Mouse (Mus musculus): Measurements from ENCODE around the gene Plekhh3. TPM values are rescaled to one million over a fixed set of nuclear protein-coding genes. Genes with fewer than 3 reads are reported as not detected.

The Plekhh3 gene
- total and polyA plus RNA-seq, 2 experiments from 2014 or later = 5.3 to 10.2 TPM

DNA sequence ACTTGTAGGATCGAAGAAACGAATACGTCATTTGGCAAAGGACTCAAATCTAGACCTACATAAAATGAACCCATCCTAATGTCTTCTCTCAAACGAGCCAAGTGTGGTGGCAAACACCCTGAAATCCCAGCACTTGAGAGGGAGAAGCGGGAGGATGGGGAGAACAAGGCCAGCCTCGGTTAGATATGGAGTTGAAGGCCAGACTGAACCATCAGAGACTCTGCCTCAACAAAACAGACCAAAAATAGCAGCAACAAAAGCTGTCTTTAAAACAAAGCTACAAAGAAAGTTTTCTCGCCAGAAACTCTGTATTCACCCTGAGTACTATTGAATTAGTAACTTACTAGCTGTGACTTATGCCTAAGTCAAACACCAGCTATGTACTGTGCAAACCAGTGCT lies 34.2 kb downstream of the Plekhh3 start:
- Histone ChIP-seq H3K4me3 (ENCODE audit: low read depth, low read length) (no peak overlapping the region), H3K4me2 (ENCODE audit: low read depth) (no peak overlapping the region), H3K4me1 (ENCODE audit: insufficient read depth) (no peaks in the 10 kb centered on the region), H3K27me3 (ENCODE audit: insufficient read depth, low read length) (no peaks in the 10 kb centered on the region), H3K9me3 (ENCODE audit: low read length) (no peaks in the 10 kb centered on the region), H3K36me3 (ENCODE audit: insufficient read depth) (no peaks in the 10 kb centered on the region), H3K27ac (ENCODE audit: low read depth, low read length) (no peak overlapping the region), H3K9ac (no peak overlapping the region)
- DNase-seq (no peak), ATAC-seq (no peak)
- 72% methylated on average over 7 of the region's 7 CpGs for WGBS
- TF ChIP-seq CTCF (IDR thresholded peaks at IDR 0.05; ENCODE audit: low read depth) = no peak

- 67% methylated on average over 13 of the region's 13 CpGs for WGBS
- Histone ChIP-seq H3K9ac (no peak overlapping the region), H3K36me3 (ENCODE audit: insufficient read depth) (no peaks in the 10 kb centered on the region), H3K9me3 (ENCODE audit: low read length) (no peaks in the 10 kb centered on the region), H3K27ac (ENCODE audit: low read depth, low read length) (no peak overlapping the region), H3K27me3 (ENCODE audit: insufficient read depth, low read length) (no peaks in the 10 kb centered on the region), H3K4me3 (ENCODE audit: low read depth, low read length) (no peak overlapping the region), H3K4me2 (ENCODE audit: low read depth) (no peak overlapping the region), H3K4me1 (ENCODE audit: insufficient read depth) (no peaks in the 10 kb centered on the region)
- no peak for DNase-seq
- ATAC-seq = no peak
- TF ChIP-seq CTCF (IDR thresholded peaks at IDR 0.05; ENCODE audit: low read depth) = no peak
Measured at GRCm38 (mm10) chr11:101134217-101134865, 36.8 kb downstream of the Plekhh3 start.

DNA sequence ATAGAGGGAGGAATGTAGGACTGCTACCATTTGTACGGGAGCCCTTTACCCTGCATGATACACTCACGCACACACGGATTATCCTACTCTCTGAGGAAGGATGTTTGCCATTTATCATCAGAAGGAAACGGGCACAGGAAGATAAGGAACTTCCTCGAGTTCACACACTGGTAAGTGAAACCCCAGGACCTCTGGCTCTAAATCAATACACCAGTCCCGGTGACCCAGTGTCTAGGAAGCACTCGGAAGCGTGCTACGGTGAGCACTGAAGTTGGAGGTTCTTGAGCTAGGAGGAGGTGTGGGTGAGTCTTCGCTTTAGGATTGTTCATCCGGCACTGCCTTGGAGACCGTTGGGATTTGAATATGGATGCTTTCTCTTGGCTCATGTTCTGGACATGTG lies 38.1 kb downstream of the Plekhh3 start:
- Histone ChIP-seq H3K27me3 (ENCODE audit: insufficient read depth, low read length) (no peaks in the 10 kb centered on the region), H3K27ac (ENCODE audit: low read depth, low read length) (no peak overlapping the region), H3K36me3 (ENCODE audit: insufficient read depth) (no peaks in the 10 kb centered on the region), H3K9ac (no peak overlapping the region), H3K4me2 (ENCODE audit: low read depth) (no peak overlapping the region), H3K9me3 (ENCODE audit: low read length) (no peaks in the 10 kb centered on the region), H3K4me3 (ENCODE audit: low read depth, low read length) (no peak overlapping the region), H3K4me1 (ENCODE audit: insufficient read depth) (no peaks in the 10 kb centered on the region)
- ATAC-seq (no peak), DNase-seq (no peak)
- no peak for TF ChIP-seq CTCF (IDR thresholded peaks at IDR 0.05; ENCODE audit: low read depth)
- 79% methylated on average over 12 of the region's 12 CpGs for WGBS

DNA sequence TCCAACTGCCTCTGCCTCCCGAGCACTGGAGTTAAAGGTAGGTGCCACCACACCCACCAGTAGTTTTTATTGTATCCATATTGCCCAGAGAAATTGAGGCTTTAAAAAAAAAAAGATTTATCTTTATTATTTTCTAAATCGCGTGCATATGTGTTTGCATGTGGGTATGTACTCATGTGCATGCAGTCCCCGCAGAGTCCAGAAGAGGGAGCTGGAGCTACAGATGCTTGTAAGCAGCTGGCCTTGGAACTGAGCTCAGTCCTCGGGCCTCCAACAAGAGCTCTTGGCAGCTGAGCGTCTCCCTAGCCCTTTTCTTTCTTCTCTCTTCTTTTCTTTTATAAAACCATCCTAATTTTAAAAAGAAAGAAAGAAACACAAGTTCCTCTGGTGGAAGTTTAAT lies 39.5 kb downstream of the Plekhh3 start:
- Histone ChIP-seq H3K9ac (no peak overlapping the region), H3K27ac (ENCODE audit: low read depth, low read length) (no peak overlapping the region), H3K4me1 (ENCODE audit: insufficient read depth) (no peaks in the 10 kb centered on the region), H3K36me3 (ENCODE audit: insufficient read depth) (peaks cover under 1% of the 10 kb centered on the region; the same call in 1 of the 2 replicates), H3K9me3 (ENCODE audit: low read length) (no peaks in the 10 kb centered on the region), H3K27me3 (ENCODE audit: insufficient read depth, low read length) (no peaks in the 10 kb centered on the region), H3K4me3 (ENCODE audit: low read depth, low read length) (no peak overlapping the region), H3K4me2 (ENCODE audit: low read depth) (no peak overlapping the region)
- WGBS = 81% methylated on average over 6 of the region's 6 CpGs
- no peak for ATAC-seq
- DNase-seq = peak; percentile 46
- peak; percentile 55 for TF ChIP-seq CTCF (IDR thresholded peaks at IDR 0.05; ENCODE audit: low read depth)

GRCm38 (mm10) chr11:101131187-101131586 lies 40.0 kb downstream of the Plekhh3 start:
- H3K27ac ChIP-seq (ENCODE audit: low read depth, low read length) = no peak overlapping the region
- ATAC-seq (no peak), DNase-seq (peak; percentile 29)
- no peak overlapping the region for H3K4me2 ChIP-seq (ENCODE audit: low read depth)
- no peak overlapping the region for H3K9ac ChIP-seq
- TF ChIP-seq CTCF (IDR thresholded peaks at IDR 0.05; ENCODE audit: low read depth) = no peak
- H3K27me3 ChIP-seq (ENCODE audit: insufficient read depth, low read length) = no peaks in the 10 kb centered on the region
- 89% methylated on average over 2 of the region's 2 CpGs for WGBS
- no peaks in the 10 kb centered on the region for H3K9me3 ChIP-seq (ENCODE audit: low read length)
- no peaks in the 10 kb centered on the region for H3K4me1 ChIP-seq (ENCODE audit: insufficient read depth)
- no peak overlapping the region for H3K4me3 ChIP-seq (ENCODE audit: low read depth, low read length)
- peaks cover 5% of the 10 kb centered on the region for H3K36me3 ChIP-seq (ENCODE audit: insufficient read depth)

DNA sequence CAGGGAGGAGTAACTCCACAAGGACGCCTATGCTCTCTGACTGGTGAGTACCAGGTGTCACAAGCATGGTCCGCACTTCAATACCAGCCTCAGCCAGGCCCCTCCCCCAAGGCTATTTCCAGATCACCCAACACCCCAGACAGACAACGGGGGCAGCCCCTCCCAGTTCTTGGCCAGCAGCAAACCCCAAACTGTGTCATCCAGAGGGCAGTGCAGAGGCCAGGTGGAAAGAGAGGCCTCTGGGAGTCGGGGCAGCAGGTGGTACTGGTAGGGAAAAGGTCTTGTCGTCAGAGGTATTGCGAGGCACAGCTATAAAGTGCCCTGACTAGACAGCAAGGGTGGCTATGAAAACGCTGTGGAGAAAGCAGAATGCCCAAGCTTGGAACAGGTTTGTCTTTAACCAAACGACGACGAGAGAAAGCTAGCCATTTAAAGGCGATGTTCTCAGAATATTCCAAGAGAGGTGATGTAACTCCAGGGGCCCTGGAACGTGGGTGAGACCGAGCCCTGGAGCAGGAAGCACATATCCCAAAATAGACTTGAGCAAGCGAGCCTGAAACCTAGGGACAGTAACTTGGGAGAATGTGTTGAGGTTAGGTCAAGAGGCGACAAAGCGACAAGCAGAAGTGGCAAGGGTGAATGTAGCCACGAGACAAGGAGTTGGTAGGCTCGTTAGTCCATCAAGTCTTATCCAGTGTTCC lies 40.9 kb downstream of the Plekhh3 start:
- H3K27ac ChIP-seq (ENCODE audit: low read depth, low read length) = no peak overlapping the region

GRCm38 (mm10) chr11:101128996-101129577 lies 42.1 kb downstream of the Plekhh3 start:
- Histone ChIP-seq H3K36me3 (ENCODE audit: insufficient read depth) (peaks cover 20% of the 10 kb centered on the region), H3K27me3 (ENCODE audit: insufficient read depth, low read length) (no peaks in the 10 kb centered on the region), H3K9me3 (ENCODE audit: low read length) (no peaks in the 10 kb centered on the region), H3K9ac (no peak overlapping the region), H3K27ac (ENCODE audit: low read depth, low read length) (no peak overlapping the region), H3K4me2 (ENCODE audit: low read depth) (no peak overlapping the region), H3K4me1 (ENCODE audit: insufficient read depth) (no peaks in the 10 kb centered on the region), H3K4me3 (ENCODE audit: low read depth, low read length) (no peak overlapping the region)
- ATAC-seq (no peak), DNase-seq (no peak)
- 84% methylated on average over 11 of the region's 11 CpGs for WGBS
- no peak for TF ChIP-seq CTCF (IDR thresholded peaks at IDR 0.05; ENCODE audit: low read depth)

More for the DNA sequence above, 40.9 kb downstream of the Plekhh3 start:
- Histone ChIP-seq H3K36me3 (ENCODE audit: insufficient read depth) (peaks cover 15% of the 10 kb centered on the region), H3K9ac (no peak overlapping the region), H3K27me3 (ENCODE audit: insufficient read depth, low read length) (no peaks in the 10 kb centered on the region), H3K4me2 (ENCODE audit: low read depth) (no peak overlapping the region), H3K4me1 (ENCODE audit: insufficient read depth) (no peaks in the 10 kb centered on the region), H3K4me3 (ENCODE audit: low read depth, low read length) (no peak overlapping the region), H3K9me3 (ENCODE audit: low read length) (no peaks in the 10 kb centered on the region)
- no peak for TF ChIP-seq CTCF (IDR thresholded peaks at IDR 0.05; ENCODE audit: low read depth)
- ATAC-seq (no peak), DNase-seq (no peak)
- 53% methylated on average over 18 of the region's 18 CpGs for WGBS
